28 mouse cellular contexts compared by ENCODE assay signal in the genomic region with DNA sequence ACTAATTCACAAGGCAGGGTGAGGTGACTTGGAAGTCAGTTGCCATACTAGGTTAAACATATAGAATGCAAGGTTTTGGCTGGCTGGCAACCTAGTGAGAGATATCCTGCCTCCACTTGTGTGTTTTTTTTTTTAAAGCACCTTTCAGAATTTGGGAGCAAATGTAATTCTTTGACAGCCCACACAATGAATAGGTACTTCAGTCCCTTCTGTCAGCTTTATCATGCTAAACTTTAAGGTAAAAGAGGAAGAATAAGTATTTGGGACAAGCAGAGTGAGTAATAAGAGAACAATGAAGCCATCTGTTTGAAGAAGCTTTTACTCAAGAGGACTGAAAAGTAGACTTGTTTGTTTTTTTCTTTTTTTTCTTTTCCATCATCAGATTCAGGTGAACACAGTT.
"Had no signal": no experiment of that assay in that cellular context is flagged by ENCODE, and none has a peak within 500 bp of the region (broad histone marks: within the 10 kb centered on the region; RNA-seq: fewer than 3 reads in every experiment).

No protein-coding gene starts in this region.

- H3K4me2 ChIP-seq: heart, embryonic 11.5 days; heart, embryonic 13.5 days; heart, embryonic 15.5 days; hindbrain, embryonic 13.5 days; hindbrain, embryonic 15.5 days; kidney, embryonic 15.5 days; limb, embryonic 12.5 days; liver, embryonic 11.5 days; liver, embryonic 13.5 days; liver, embryonic 15.5 days had no signal

- H3K9me3 ChIP-seq: heart, embryonic 15.5 days; hindbrain, embryonic 13.5 days; hindbrain, embryonic 15.5 days; kidney, embryonic 15.5 days; limb, embryonic 10.5 days; limb, embryonic 12.5 days; liver, embryonic 13.5 days; liver, embryonic 15.5 days had no signal

- H3K4me3 ChIP-seq: heart, embryonic 13.5 days; heart, embryonic 15.5 days; hindbrain, embryonic 13.5 days; hindbrain, embryonic 15.5 days; kidney, embryonic 15.5 days; layer of hippocampus, adult 2 months; left cerebral cortex, adult 2 months; limb, embryonic 10.5 days; limb, embryonic 12.5 days; liver, embryonic 13.5 days; liver, embryonic 15.5 days had no signal

- ATAC-seq: hindbrain, postnatal 0 days; intestine, embryonic 16.5 days; liver, postnatal 0 days had no signal

- H3K4me1 ChIP-seq: heart, embryonic 13.5 days; heart, embryonic 15.5 days; hindbrain, embryonic 13.5 days; hindbrain, embryonic 15.5 days; kidney, embryonic 15.5 days; limb, embryonic 12.5 days; liver, embryonic 13.5 days; liver, embryonic 15.5 days had no signal

- H3K9ac ChIP-seq: heart, embryonic 13.5 days; heart, embryonic 15.5 days; hindbrain, embryonic 13.5 days; hindbrain, embryonic 15.5 days; kidney, embryonic 15.5 days; limb, embryonic 12.5 days; liver, embryonic 13.5 days; liver, embryonic 15.5 days; liver, postnatal 0 days had no signal

- DNase-seq: gastrocnemius, postnatal 14 days; gastrocnemius, postnatal 36 days; heart, adult 11 months; heart, postnatal 14 days; heart, postnatal 36 days; kidney, adult 11 months; kidney, adult 2 months; kidney, adult 9 months; kidney, postnatal 14 days; kidney, postnatal 36 days; liver; liver, embryonic 13.5 days; liver, postnatal 0 days had no signal

- H3K27ac ChIP-seq: heart, embryonic 13.5 days; heart, embryonic 15.5 days; hindbrain, embryonic 13.5 days; hindbrain, embryonic 15.5 days; hindbrain, postnatal 0 days; kidney, embryonic 15.5 days; kidney, postnatal 0 days; layer of hippocampus, adult 2 months; left cerebral cortex, adult 2 months; limb, embryonic 10.5 days; limb, embryonic 12.5 days; liver, embryonic 13.5 days; liver, embryonic 15.5 days had no signal

- H3K27me3 ChIP-seq: heart, embryonic 13.5 days; heart, embryonic 15.5 days; hindbrain, embryonic 13.5 days; hindbrain, embryonic 15.5 days; kidney, embryonic 15.5 days; limb, embryonic 12.5 days; liver, embryonic 13.5 days; liver, embryonic 15.5 days had no signal

- H3K36me3 ChIP-seq: heart, embryonic 13.5 days; heart, embryonic 15.5 days; hindbrain, embryonic 13.5 days; hindbrain, embryonic 15.5 days; kidney, embryonic 15.5 days; limb, embryonic 10.5 days; limb, embryonic 12.5 days; liver, embryonic 13.5 days; liver, embryonic 15.5 days had no signal
